ENCODE assay signal across 9 mouse cellular contexts in genomic region chr5:24526889-24527230, GRCm38 (mm10). TPM values are rescaled to one million over a fixed set of nuclear protein-coding genes. Genes with fewer than 3 reads are reported as not detected.
DNase-seq lines count a peak whose midpoint lies in the region; ATAC-seq and TF ChIP-seq lines count a peak whose summit lies in the region.
"Had no signal": no experiment of that assay in that cellular context is flagged by ENCODE, and none has a peak within 500 bp of the region (broad histone marks: within the 10 kb centered on the region; RNA-seq: fewer than 3 reads in every experiment).

Gene Gbx1, minus strand, starts transcription at chr5:24527202.

- H3K4me2 ChIP-seq in lung, embryonic 14.5 days, result peak within 1 kb of the TSS; percentile 72
- H3K4me2 ChIP-seq in hindbrain, embryonic 14.5 days (replicated peaks), result peak within 1 kb of the TSS; percentile 93

- H3K9me3 ChIP-seq in lung, embryonic 14.5 days (ENCODE audit: low read depth, low read length), result no peaks in the 10 kb centered on the region
- H3K9me3 ChIP-seq in embryonic facial prominence, embryonic 10.5 days, result no peaks in the 10 kb centered on the region
- H3K9me3 ChIP-seq in hindbrain, embryonic 14.5 days (ENCODE audit: control insufficient read depth, low read length), result no peaks in the 10 kb centered on the region

- WGBS in lung, embryonic 14.5 days, result under 1% methylated on average over 49 of the region's 49 CpGs
- under 1% methylated on average over 49 of the region's 49 CpGs for WGBS in embryonic facial prominence, embryonic 10.5 days
- WGBS in hindbrain, embryonic 14.5 days, result under 1% methylated on average over 47 of the region's 49 CpGs

- TF ChIP-seq CTCF in lung, embryonic 14.5 days (IDR thresholded peaks at IDR 0.05; ENCODE audit: low read depth), result no peak

- H3K9ac ChIP-seq in lung, embryonic 14.5 days, result no peak within 1 kb of the TSS; the same call in 1 of the 2 replicates
- H3K9ac ChIP-seq in hindbrain, embryonic 14.5 days, result peak within 1 kb of the TSS; percentile 65

- H3K4me1 ChIP-seq in lung, embryonic 14.5 days (ENCODE audit: insufficient read depth), result no peaks in the 10 kb centered on the region
- peaks cover 47% of the 10 kb centered on the region for H3K4me1 ChIP-seq in embryonic facial prominence, embryonic 10.5 days
- H3K4me1 ChIP-seq in hindbrain, embryonic 14.5 days (replicated peaks; ENCODE audit: control insufficient read depth, insufficient read depth, low read length), result peaks cover 16% of the 10 kb centered on the region; the same call in 1 of the 2 replicates

- H3K27ac ChIP-seq in lung, embryonic 14.5 days (ENCODE audit: low read depth), result no peak within 1 kb of the TSS
- H3K27ac ChIP-seq in embryonic facial prominence, embryonic 10.5 days (replicated peaks), result peak within 1 kb of the TSS; percentile 63
- H3K27ac ChIP-seq in hindbrain, embryonic 14.5 days, result 0 out of 2 replicates have a peak within 1 kb of the TSS, but pooled peaks have one; percentile 1
- H3K27ac ChIP-seq: macrophage had no signal

- ATAC-seq in lung, embryonic 14.5 days (ENCODE audit: insufficient read depth), result peak; percentile 55; the same call in 1 of the 2 replicates
- peak; percentile 9; the same call in 1 of the 2 replicates for ATAC-seq in hindbrain, embryonic 14.5 days (ENCODE audit: low FRiP score)

- no peaks in the 10 kb centered on the region for H3K36me3 ChIP-seq in lung, embryonic 14.5 days (ENCODE audit: insufficient read depth)
- no peaks in the 10 kb centered on the region for H3K36me3 ChIP-seq in embryonic facial prominence, embryonic 10.5 days (replicated peaks)
- no peaks in the 10 kb centered on the region for H3K36me3 ChIP-seq in hindbrain, embryonic 14.5 days (replicated peaks; ENCODE audit: control insufficient read depth, insufficient read depth)

- H3K4me3 ChIP-seq in lung, embryonic 14.5 days (ENCODE audit: low read depth, low read length), result peak within 1 kb of the TSS; percentile 38
- peak within 1 kb of the TSS; percentile 58 for H3K4me3 ChIP-seq in embryonic facial prominence, embryonic 10.5 days
- peak within 1 kb of the TSS; percentile 50 for H3K4me3 ChIP-seq in hindbrain, embryonic 14.5 days (replicated peaks; ENCODE audit: low read length)

- peaks cover 89% of the 10 kb centered on the region for H3K27me3 ChIP-seq in lung, embryonic 14.5 days (ENCODE audit: insufficient read depth, low read length)
- peaks cover 100% of the 10 kb centered on the region for H3K27me3 ChIP-seq in embryonic facial prominence, embryonic 10.5 days (replicated peaks; ENCODE audit: low read depth, poor library complexity, severe bottlenecking)
- H3K27me3 ChIP-seq in hindbrain, embryonic 14.5 days (ENCODE audit: control insufficient read depth, insufficient read depth, low read length), result peaks cover 83% of the 10 kb centered on the region

- DNase-seq in lung, embryonic 14.5 days, result peak; percentile 49
- no peak for DNase-seq in lung, postnatal 25 days (ENCODE audit: low spot score)
- DNase-seq in embryonic facial prominence, embryonic 10.5 days (ENCODE audit: low spot score), result peak; percentile 62
- DNase-seq in hindbrain, embryonic 14.5 days (ENCODE audit: low spot score), result no peak
- peak; percentile 29 for DNase-seq in lung, postnatal 10 days
- DNase-seq in testis, postnatal 10 days (ENCODE audit: low spot score), result peak; percentile 63
- DNase-seq in frontal cortex, postnatal 36 days (ENCODE audit: low spot score in 2 of 2), result no peak
- DNase-seq in left cerebral cortex, adult 9 months (ENCODE audit: low spot score in 2 of 2), result no peak

RNA-seq across cellular contexts. Expression of gene Gbx1, which starts in this region (rescaled TPM):
- 0.07 TPM in 2 replicates for polyA plus RNA-seq in lung, embryonic 14.5 days (2014; fragmentation: Nextera tagmentation; extraction: Ambion mirVana)
- polyA plus RNA-seq in embryonic facial prominence, embryonic 10.5 days (2016; fragmentation: Nextera tagmentation; extraction: Ambion mirVana), result 0.34 and 0.99 TPM in 2 replicates
- polyA plus RNA-seq in hindbrain, embryonic 14.5 days (2014; fragmentation: Nextera tagmentation; extraction: Ambion mirVana), result 3.3 and 4.9 TPM in 2 replicates
- polyA plus RNA-seq: macrophage had no signal

Comparison
In these comparisons a context has a peak if more than half of its experiments do, and no peak if none do; other contexts are left out.
1. DNase-seq: peak in lung, postnatal 10 days (single experiment) and testis, postnatal 10 days (single experiment); none in lung, postnatal 25 days (single experiment), hindbrain, embryonic 14.5 days (single experiment), frontal cortex, postnatal 36 days (0 of 2) and left cerebral cortex, adult 9 months (0 of 2).
2. Peak in DNase-seq, ATAC-seq, H3K4me3 ChIP-seq and H3K4me2 ChIP-seq in lung, embryonic 14.5 days; RNA of the gene not detected or under 1 TPM.
3. Peak in DNase-seq, H3K4me3 ChIP-seq and H3K27ac ChIP-seq in embryonic facial prominence, embryonic 10.5 days; RNA of the gene not detected or under 1 TPM.
4. Peak in every context shown above with its lines, with median percentiles within 50 percentile points of each other: H3K4me3 ChIP-seq.